Mouse (Mus musculus) heart, embryonic 10.5 days (tissue): Measurements from ENCODE around the gene Ankmy1. TPM values are rescaled to one million over a fixed set of nuclear protein-coding genes. Genes with fewer than 3 reads are reported as not detected.

ENCODE experiments used
- DNase-seq: peaks from one replicate; pipeline ENCODE4 v3.0.0-alpha.2; 2017; ENCODE audit warnings: low spot score
- H3K27ac ChIP-seq: fragments of 300-500 bp; sonication (generic); 2 replicates; pipeline ENCODE4 v1.5.1; 2016; ENCODE audit warnings: mild to moderate bottlenecking
- H3K27me3 ChIP-seq: fragments of 300-500 bp; sonication (generic); 2 replicates; pipeline ENCODE4 v1.6.1; 2016; ENCODE audit warnings: mild to moderate bottlenecking; ENCODE audit not compliant: poor library complexity, insufficient read depth, severe bottlenecking
- H3K36me3 ChIP-seq: fragments of 300-500 bp; sonication (generic); 2 replicates; pipeline ENCODE4 v1.6.1; 2016; ENCODE audit warnings: mild to moderate bottlenecking, moderate library complexity
- H3K4me1 ChIP-seq: fragments of 300-500 bp; sonication (generic); 2 replicates; pipeline ENCODE4 v1.6.1; 2016; ENCODE audit warnings: mild to moderate bottlenecking
- H3K4me3 ChIP-seq: fragments of 300-500 bp; sonication (generic); 2 replicates; pipeline ENCODE4 v1.5.1; 2016; ENCODE audit warnings: mild to moderate bottlenecking, moderate library complexity
- H3K9me3 ChIP-seq: fragments of 300-500 bp; sonication (generic); 2 replicates; pipeline ENCODE4 v1.6.1; 2016; ENCODE audit warnings: mild to moderate bottlenecking, moderate library complexity
- WGBS: fragments of 180-500 bp; shearing (Covaris S2); methylation state at CpG from one replicate; pipeline ENCODE4 v1.1.7; 2016; 5-methylcytosine and 5-hydroxymethylcytosine counted together
- polyA plus RNA-seq: library from polyadenylated mRNA; unstranded; fragments of >200 nt; fragmentation: Nextera tagmentation; extraction: Ambion mirVana; gene quantifications from 2 replicates; pipeline ENCODE4 v1.2.1, GENCODE M21; 2016

Gene Ankmy1
- polyA plus RNA-seq, 1 experiment from 2014 or later: 0.18 TPM

DNA sequence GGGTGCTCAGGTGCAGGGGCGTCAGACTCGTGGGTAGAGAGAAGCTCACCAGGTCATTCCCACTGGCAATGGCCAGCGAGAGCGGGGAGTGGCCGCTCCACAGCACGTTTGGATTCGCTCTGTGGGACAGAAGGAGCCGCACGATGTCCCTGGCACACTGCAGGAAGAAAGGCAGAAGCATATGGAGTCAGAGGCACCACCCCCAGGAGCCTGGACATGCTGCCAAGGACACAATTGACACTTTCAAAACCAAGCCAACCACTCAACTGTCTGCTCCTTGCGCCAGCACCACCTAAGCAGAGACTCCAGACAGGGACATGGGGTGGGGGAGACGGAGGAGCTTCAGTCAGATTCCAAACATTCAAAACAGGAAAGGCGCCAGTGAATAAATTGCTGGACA, 23.4 kb downstream of the Ankmy1 start:
- peaks cover 14% of the 10 kb centered on the region; the same call in 1 of the 2 replicates for H3K4me1 ChIP-seq
- H3K9me3 ChIP-seq: no peaks in the 10 kb centered on the region
- H3K27ac ChIP-seq: no peak overlapping the region
- 86% methylated on average over 12 of the region's 12 CpGs for WGBS
- no peak overlapping the region for H3K4me3 ChIP-seq
- peaks cover 68% of the 10 kb centered on the region for H3K27me3 ChIP-seq
- H3K36me3 ChIP-seq: no peaks in the 10 kb centered on the region
- DNase-seq: no peak

GRCm38 (mm10) chr1:92878066-92878741, 24.5 kb downstream of the Ankmy1 start:
- H3K4me1 ChIP-seq: peaks cover 14% of the 10 kb centered on the region; the same call in 1 of the 2 replicates
- no peaks in the 10 kb centered on the region for H3K9me3 ChIP-seq
- no peak overlapping the region for H3K4me3 ChIP-seq
- H3K27me3 ChIP-seq: peaks cover 58% of the 10 kb centered on the region
- WGBS: 75% methylated on average over 13 of the region's 13 CpGs
- no peaks in the 10 kb centered on the region for H3K36me3 ChIP-seq
- DNase-seq: no peak
- H3K27ac ChIP-seq: no peak overlapping the region

DNA sequence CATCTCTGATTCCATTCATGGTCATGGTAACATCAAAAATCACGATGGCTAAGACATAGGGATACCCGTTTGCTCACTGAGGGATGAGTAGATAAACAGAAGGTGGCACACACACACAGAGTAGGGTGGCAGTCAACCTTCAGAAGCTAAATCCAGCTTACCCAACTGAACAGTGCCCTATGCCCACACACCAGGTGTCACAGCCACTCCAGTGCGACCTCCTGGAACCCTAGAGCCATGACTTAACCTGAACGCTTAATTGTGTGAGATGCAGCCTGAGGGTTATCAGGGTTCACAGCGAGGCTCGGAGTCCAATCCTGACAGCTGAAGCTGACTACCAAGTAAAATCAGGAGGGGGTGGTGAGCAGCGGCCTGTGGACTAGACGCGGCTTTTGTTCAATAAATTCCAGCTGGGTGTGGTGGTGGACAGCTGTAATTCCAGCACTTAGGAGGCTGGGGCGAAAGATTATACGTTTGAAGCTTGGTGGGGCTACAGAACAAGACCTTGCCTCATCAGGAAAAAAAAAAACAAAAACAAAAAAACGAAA, 25.2 kb downstream of the Ankmy1 start:
- 72% methylated on average over 12 of the region's 12 CpGs for WGBS

DNA sequence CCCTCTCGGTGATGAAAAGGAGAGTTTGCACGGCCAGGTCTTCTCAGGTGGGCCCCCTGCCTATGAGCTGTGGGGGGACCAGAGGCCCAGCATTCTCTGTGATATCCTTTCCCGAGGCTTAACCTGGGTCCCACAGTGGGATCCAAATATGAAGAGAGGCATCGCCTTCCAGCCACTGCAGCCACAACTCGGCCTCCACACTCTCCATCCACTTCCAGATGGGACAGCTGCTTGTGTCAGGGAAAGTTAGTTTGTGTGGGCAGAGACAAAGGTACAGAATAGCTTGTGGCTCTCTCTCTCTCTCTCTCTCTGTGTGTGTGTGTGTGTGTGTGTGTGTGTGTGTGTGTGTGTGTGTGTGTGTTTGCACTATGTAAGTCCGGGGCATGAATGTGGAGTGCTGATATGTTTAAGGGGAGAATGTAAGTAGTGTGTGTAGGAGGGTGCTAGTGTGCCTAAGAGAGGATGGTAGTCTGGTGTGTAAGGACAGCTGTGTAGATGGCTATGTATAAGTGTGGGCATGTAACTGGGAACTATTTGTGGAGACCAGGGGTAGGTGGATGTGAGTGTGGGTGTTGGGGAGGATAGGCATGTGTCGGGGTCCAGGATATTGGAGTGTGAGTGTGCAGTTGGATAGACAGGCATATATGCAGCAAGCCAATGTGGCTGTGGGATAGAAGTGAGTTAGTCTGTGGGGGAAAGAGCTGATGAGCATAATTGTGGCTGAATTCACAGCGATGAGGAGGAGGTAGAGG, 27.2 kb downstream of the Ankmy1 start:
- no peaks in the 10 kb centered on the region for H3K9me3 ChIP-seq
- no peaks in the 10 kb centered on the region for H3K36me3 ChIP-seq
- no peak overlapping the region for H3K4me3 ChIP-seq
- 76% methylated on average over 8 of the region's 8 CpGs for WGBS
- H3K27ac ChIP-seq: no peak overlapping the region
- DNase-seq: no peak
- H3K4me1 ChIP-seq: peaks cover 4% of the 10 kb centered on the region; the same call in 1 of the 2 replicates
- peaks cover 36% of the 10 kb centered on the region for H3K27me3 ChIP-seq

More for the DNA sequence above, 25.2 kb downstream of the Ankmy1 start:
- Histone ChIP-seq H3K9me3 (no peaks in the 10 kb centered on the region), H3K36me3 (no peaks in the 10 kb centered on the region), H3K4me3 (no peak overlapping the region), H3K27ac (no peak overlapping the region), H3K27me3 (peaks cover 52% of the 10 kb centered on the region), H3K4me1 (peaks cover 12% of the 10 kb centered on the region; the same call in 1 of the 2 replicates)
- no peak for DNase-seq

DNA sequence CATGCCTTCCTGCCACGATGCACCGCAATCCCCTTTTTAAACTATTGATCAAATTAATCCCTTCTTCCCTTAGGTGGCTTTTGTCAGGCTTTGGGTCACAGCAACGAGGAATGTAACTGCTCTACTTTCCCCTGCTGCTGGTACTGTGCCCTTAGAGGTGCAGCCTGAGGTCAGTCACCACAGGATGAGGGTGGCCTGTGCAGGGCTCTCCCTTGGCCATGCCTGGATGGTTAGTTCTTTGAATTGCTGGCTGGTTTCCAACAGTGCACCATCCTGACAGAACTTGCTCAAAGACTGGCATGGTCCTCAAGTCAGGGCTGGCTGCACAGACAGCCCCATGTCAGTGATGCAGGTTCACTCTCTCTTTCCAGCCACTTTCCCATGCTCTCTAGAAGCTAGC, 28.7 kb downstream of the Ankmy1 start:
- WGBS: 79% methylated on average over 3 of the region's 3 CpGs
- H3K4me1 ChIP-seq: no peaks in the 10 kb centered on the region
- no peak for DNase-seq

DNA sequence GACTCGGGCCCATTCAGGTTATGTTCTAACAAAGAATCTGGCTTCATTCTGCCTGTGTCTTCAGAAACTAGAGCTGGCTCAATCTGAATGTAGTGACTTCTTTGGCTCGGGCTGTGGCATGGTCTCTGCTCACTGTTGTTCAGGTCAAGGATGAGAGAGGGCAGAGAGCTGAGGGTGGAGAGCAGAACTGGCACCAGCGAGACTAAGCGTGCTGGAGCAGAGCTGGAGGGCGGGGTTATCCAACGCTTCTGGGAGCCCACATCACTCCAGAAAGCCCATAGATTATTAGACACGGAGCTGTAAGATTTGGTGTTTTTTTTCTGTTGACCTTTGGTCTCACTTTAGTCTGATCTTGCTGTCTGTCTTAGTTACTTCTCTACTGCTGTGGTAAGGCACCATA, 30.0 kb downstream of the Ankmy1 start:
- Histone ChIP-seq H3K27ac (no peak overlapping the region), H3K4me1 (no peaks in the 10 kb centered on the region), H3K36me3 (no peaks in the 10 kb centered on the region), H3K27me3 (peaks cover 20% of the 10 kb centered on the region; the same call in 1 of the 2 replicates), H3K4me3 (no peak overlapping the region), H3K9me3 (no peaks in the 10 kb centered on the region)
- WGBS: 78% methylated on average over 7 of the region's 7 CpGs
- no peak for DNase-seq

More for the DNA sequence above, 28.7 kb downstream of the Ankmy1 start:
- no peak overlapping the region for H3K4me3 ChIP-seq
- H3K9me3 ChIP-seq: no peaks in the 10 kb centered on the region
- H3K27me3 ChIP-seq: peaks cover 28% of the 10 kb centered on the region
- H3K27ac ChIP-seq: no peak overlapping the region
- no peaks in the 10 kb centered on the region for H3K36me3 ChIP-seq

GRCm38 (mm10) chr1:92869985-92870384, 32.7 kb downstream of the Ankmy1 start:
- H3K4me3 ChIP-seq: no peak overlapping the region
- no peaks in the 10 kb centered on the region for H3K36me3 ChIP-seq
- peaks cover 19% of the 10 kb centered on the region for H3K27me3 ChIP-seq
- WGBS: 80% methylated on average over 2 of the region's 2 CpGs
- no peaks in the 10 kb centered on the region for H3K9me3 ChIP-seq
- 0 out of 2 replicates have a peak, but pooled peaks cover 6% of the 10 kb centered on the region for H3K4me1 ChIP-seq
- no peak for DNase-seq
- H3K27ac ChIP-seq: no peak overlapping the region

DNA sequence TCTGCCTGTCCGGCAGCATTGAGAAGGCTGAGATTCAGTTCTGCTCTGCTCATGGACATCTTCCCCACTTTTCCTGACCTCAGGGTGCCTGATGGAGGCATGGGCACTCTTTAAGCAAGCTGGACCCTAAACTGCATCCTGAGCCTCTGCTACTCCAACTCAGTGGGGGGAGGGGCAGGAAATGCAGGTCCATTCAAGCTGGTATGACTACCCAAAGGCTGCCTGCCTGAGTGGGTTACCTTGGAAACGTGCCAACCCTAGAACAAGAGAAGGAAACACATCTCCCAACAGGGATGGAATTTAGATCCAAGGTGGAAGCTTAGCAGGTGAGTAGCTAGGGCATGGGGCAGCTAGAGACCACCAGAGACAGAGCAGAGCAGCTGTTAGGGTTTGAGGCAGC, 36.5 kb downstream of the Ankmy1 start:
- no peak for DNase-seq
- 0 out of 2 replicates have a peak, but pooled peaks cover 6% of the 10 kb centered on the region for H3K4me1 ChIP-seq
- no peak overlapping the region for H3K27ac ChIP-seq
- no peak overlapping the region for H3K4me3 ChIP-seq
- no peaks in the 10 kb centered on the region for H3K9me3 ChIP-seq
- H3K27me3 ChIP-seq: peaks cover 28% of the 10 kb centered on the region
- H3K36me3 ChIP-seq: no peaks in the 10 kb centered on the region
- 70% methylated on average over 2 of the region's 2 CpGs for WGBS

DNA sequence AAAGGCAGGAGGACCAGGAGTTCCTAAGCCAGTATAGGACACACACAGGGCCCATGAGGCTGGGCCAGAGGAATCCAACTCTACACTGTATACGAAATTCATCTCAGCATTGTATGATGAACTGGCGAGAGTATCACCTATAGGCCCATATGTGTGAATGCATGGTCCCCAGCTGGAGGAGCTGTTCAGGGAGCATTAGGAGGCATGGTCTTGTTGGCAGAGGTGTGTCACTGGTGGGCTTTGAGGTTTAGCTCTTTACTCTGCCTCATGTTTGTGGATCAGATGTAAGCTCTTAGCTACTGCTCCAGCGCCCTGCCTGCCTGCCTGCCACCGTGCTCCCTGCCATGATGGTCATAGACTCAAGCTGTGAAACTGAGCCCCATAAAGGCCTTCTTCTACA, 39.4 kb downstream of the Ankmy1 start:
- Histone ChIP-seq H3K27me3 (peaks cover 23% of the 10 kb centered on the region), H3K36me3 (peaks cover 15% of the 10 kb centered on the region), H3K9me3 (no peaks in the 10 kb centered on the region), H3K4me1 (0 out of 2 replicates have a peak, but pooled peaks cover 6% of the 10 kb centered on the region), H3K4me3 (no peak overlapping the region), H3K27ac (no peak overlapping the region)
- WGBS: 79% methylated on average over 4 of the region's 4 CpGs
- no peak for DNase-seq

- no peaks in the 10 kb centered on the region for H3K9me3 ChIP-seq
- no peak overlapping the region for H3K4me3 ChIP-seq
- H3K36me3 ChIP-seq: peaks cover 33% of the 10 kb centered on the region
- H3K27me3 ChIP-seq: peaks cover 23% of the 10 kb centered on the region
- H3K4me1 ChIP-seq: 0 out of 2 replicates have a peak, but pooled peaks cover 6% of the 10 kb centered on the region
- 67% methylated on average over 6 of the region's 6 CpGs for WGBS
- DNase-seq: no peak
- H3K27ac ChIP-seq: no peak overlapping the region
Measured at GRCm38 (mm10) chr1:92861503-92861902, 41.2 kb downstream of the Ankmy1 start.

DNA sequence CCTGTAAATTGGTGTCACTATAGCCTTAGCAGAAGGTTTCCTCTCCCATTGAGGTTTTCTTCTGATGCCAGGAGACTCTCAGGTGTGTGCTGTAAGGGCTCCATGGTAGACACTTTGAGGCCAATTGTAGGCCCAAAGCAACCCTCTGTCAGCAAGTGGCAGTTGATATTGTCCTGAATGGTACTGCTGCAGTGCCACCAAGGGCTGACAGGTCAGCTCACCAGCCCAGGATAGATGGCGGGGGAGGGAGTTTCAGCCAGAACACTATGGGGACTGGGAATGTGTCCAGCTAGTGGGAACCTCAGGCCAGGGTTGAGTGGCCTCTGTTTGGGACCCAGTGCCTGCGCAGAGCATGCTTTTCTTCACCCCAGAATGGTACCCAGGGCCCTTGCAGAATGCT, 50.3 kb downstream of the Ankmy1 start:
- peaks cover 64% of the 10 kb centered on the region for H3K4me1 ChIP-seq
- peaks cover 37% of the 10 kb centered on the region for H3K36me3 ChIP-seq
- no peak for DNase-seq
- no peaks in the 10 kb centered on the region for H3K9me3 ChIP-seq
- 0 out of 2 replicates have a peak overlapping the region, but pooled peaks have one; percentile 2 for H3K27ac ChIP-seq
- H3K4me3 ChIP-seq: no peak overlapping the region
- WGBS: 82% methylated on average over 2 of the region's 2 CpGs
- peaks cover 52% of the 10 kb centered on the region for H3K27me3 ChIP-seq

- WGBS: 59% methylated on average over 13 of the region's 13 CpGs
- H3K36me3 ChIP-seq: peaks cover 14% of the 10 kb centered on the region; the same call in 1 of the 2 replicates
- no peak overlapping the region for H3K27ac ChIP-seq
- H3K9me3 ChIP-seq: no peaks in the 10 kb centered on the region
- DNase-seq: no peak
- H3K27me3 ChIP-seq: peaks cover 67% of the 10 kb centered on the region
- peaks cover 58% of the 10 kb centered on the region for H3K4me1 ChIP-seq
- H3K4me3 ChIP-seq: no peak overlapping the region
Measured at GRCm38 (mm10) chr1:92849938-92850574, 52.6 kb downstream of the Ankmy1 start.
